In genomic region chr17:19032721-19033120, GRCm38 (mm10) we compare ENCODE assay signal across 26 mouse cellular contexts. TPM values are rescaled to one million over a fixed set of nuclear protein-coding genes. Genes with fewer than 3 reads are reported as not detected.
"Had no signal": no experiment of that assay in that cellular context is flagged by ENCODE, and none has a peak within 500 bp of the region (broad histone marks: within the 10 kb centered on the region; RNA-seq: fewer than 3 reads in every experiment).

No protein-coding gene starts in this region.

- DNase-seq: gastrocnemius, postnatal 14 days; gastrocnemius, postnatal 36 days; heart, adult 11 months; heart, adult 2 months; heart, postnatal 14 days; heart, postnatal 36 days; kidney, adult 11 months; kidney, adult 2 months; kidney, adult 9 months; kidney, postnatal 14 days; kidney, postnatal 36 days; layer of hippocampus, adult 9-11 months; layer of hippocampus, postnatal 36 days; liver; liver, embryonic 13.5 days had no signal

RNA-seq across cellular contexts. Expression of gene Vmn2r98, which starts 20.5 kb away (rescaled TPM):
- total RNA-seq: gastrocnemius, adult 18-20 months; gastrocnemius, adult 8-10 months; gastrocnemius, postnatal 14 days; gastrocnemius, postnatal 36 days; heart, adult 2 months; heart, postnatal 14 days; heart, postnatal 36 days; hematopoietic stem cell, adult 5-6 weeks; hindbrain, postnatal 0 days; layer of hippocampus, adult 18-20 months; layer of hippocampus, adult 8-10 months; layer of hippocampus, postnatal 14 days; layer of hippocampus, postnatal 36 days; left cerebral cortex, adult 18-20 months; left cerebral cortex, adult 8-10 months; left cerebral cortex, postnatal 14 days; left cerebral cortex, postnatal 36 days had no signal
